Mouse (Mus musculus) midbrain, embryonic 11.5 days (tissue): Measurements from ENCODE around the gene Scml4. TPM values are rescaled to one million over a fixed set of nuclear protein-coding genes. Genes with fewer than 3 reads are reported as not detected.
A peak's percentile ranks its signal among the peaks of the same experiment; 100 is the strongest.

Experiments used
- ATAC-seq: fragments of 200-750 bp; cut with Nextera tagmentation; 2 replicates; pipeline ENCODE4 v1.8.0; 2017; ENCODE audit warnings: moderate TSS enrichment, moderate library complexity; ENCODE audit not compliant: low FRiP score
- DNase-seq: peaks from one replicate; pipeline ENCODE4 v3.0.0; 2015; ENCODE audit warnings: low spot score; ENCODE audit errors: missing footprints
- H3K27ac ChIP-seq: fragments of 300-500 bp; sonication (generic); 2 replicates; pipeline ENCODE4 v1.5.1; 2014; ENCODE audit warnings: low read depth, low read length
- H3K27me3 ChIP-seq: fragments of 300-500 bp; sonication (generic); 2 replicates; pipeline ENCODE4 v1.6.1; 2014; ENCODE audit warnings: mild to moderate bottlenecking, low read length, moderate library complexity, mixed read lengths; ENCODE audit not compliant: control insufficient read depth, insufficient read depth
- H3K36me3 ChIP-seq: fragments of 300-500 bp; sonication (generic); 2 replicates; pipeline ENCODE4 v1.6.1; 2014; ENCODE audit warnings: mild to moderate bottlenecking, low read length, moderate library complexity, mixed read lengths; ENCODE audit not compliant: control insufficient read depth, insufficient read depth
- H3K4me1 ChIP-seq: fragments of 300-500 bp; sonication (generic); 2 replicates; pipeline ENCODE4 v1.6.1; 2014; ENCODE audit warnings: low read length; ENCODE audit not compliant: control insufficient read depth, insufficient read depth
- H3K4me2 ChIP-seq: fragments of 300-500 bp; sonication (generic); 2 replicates; pipeline ENCODE4 v1.6.1; 2014; ENCODE audit warnings: mild to moderate bottlenecking, moderate library complexity
- H3K4me3 ChIP-seq: fragments of 300-500 bp; sonication (generic); 2 replicates; pipeline ENCODE4 v1.5.1; 2014; ENCODE audit warnings: low read depth, low read length
- H3K9ac ChIP-seq: fragments of 300-500 bp; sonication (generic); 2 replicates; pipeline ENCODE4 v1.6.1; 2014; ENCODE audit warnings: low read length
- H3K9me3 ChIP-seq: fragments of 300-500 bp; sonication (generic); 2 replicates; pipeline ENCODE4 v1.6.1; 2016; ENCODE audit warnings: low read length; ENCODE audit not compliant: control insufficient read depth
- WGBS: fragments of 180-500 bp; shearing (Covaris S2); extraction: QIAGEN DNeasy Blood & Tissue Kit; methylation state at CpG from one replicate; pipeline ENCODE4 v1.1.7; 2014; 5-methylcytosine and 5-hydroxymethylcytosine counted together
- polyA plus RNA-seq: library from polyadenylated mRNA; unstranded; fragments of >200 nt; fragmentation: Nextera tagmentation; extraction: Ambion mirVana; gene quantifications from 2 replicates; pipeline ENCODE4 v1.2.1, GENCODE M21; 2014

Scml4 gene
- polyA plus RNA-seq, 1 experiment from 2014 or later = 1.1 TPM

- Histone ChIP-seq H3K9ac (no peak overlapping the region), H3K27me3 (no peaks in the 10 kb centered on the region), H3K36me3 (no peaks in the 10 kb centered on the region), H3K27ac (no peak overlapping the region), H3K4me3 (no peak overlapping the region), H3K4me2 (no peak overlapping the region), H3K4me1 (no peaks in the 10 kb centered on the region), H3K9me3 (no peaks in the 10 kb centered on the region)
- DNase-seq = no peak
- ATAC-seq = no peak
- WGBS = 82% methylated on average over 6 of the region's 6 CpGs
These were observed 9.3 kb downstream of the Scml4 start for GRCm38 (mm10) chr10:42869467-42869866.

- Histone ChIP-seq H3K4me3 (no peak overlapping the region), H3K9ac (no peak overlapping the region), H3K27me3 (no peaks in the 10 kb centered on the region), H3K4me1 (no peaks in the 10 kb centered on the region), H3K9me3 (no peaks in the 10 kb centered on the region), H3K4me2 (no peak overlapping the region), H3K36me3 (no peaks in the 10 kb centered on the region), H3K27ac (no peak overlapping the region)
- 83% methylated on average over 15 of the region's 15 CpGs for WGBS
- DNase-seq = peak; percentile 59
- no peak for ATAC-seq
These were observed 12.3 kb downstream of the Scml4 start for GRCm38 (mm10) chr10:42872269-42873010.

GRCm38 (mm10) chr10:42873077-42873595, 13.0 kb downstream of the Scml4 start:
- Histone ChIP-seq H3K4me3 (no peak overlapping the region), H3K36me3 (no peaks in the 10 kb centered on the region), H3K4me2 (no peak overlapping the region), H3K4me1 (no peaks in the 10 kb centered on the region), H3K9ac (no peak overlapping the region), H3K27me3 (no peaks in the 10 kb centered on the region), H3K9me3 (no peaks in the 10 kb centered on the region), H3K27ac (no peak overlapping the region)
- peak; percentile 10 for DNase-seq
- ATAC-seq = no peak
- 91% methylated on average over 7 of the region's 7 CpGs for WGBS

GRCm38 (mm10) chr10:42876172-42876571, 16.0 kb downstream of the Scml4 start:
- Histone ChIP-seq H3K27ac (no peak overlapping the region), H3K4me1 (no peaks in the 10 kb centered on the region; the same call in 1 of the 2 replicates), H3K9me3 (no peaks in the 10 kb centered on the region), H3K9ac (no peak overlapping the region), H3K27me3 (no peaks in the 10 kb centered on the region), H3K4me2 (no peak overlapping the region), H3K36me3 (no peaks in the 10 kb centered on the region), H3K4me3 (no peak overlapping the region)
- DNase-seq (no peak), ATAC-seq (no peak)
- WGBS = 74% methylated on average over 5 of the region's 5 CpGs

GRCm38 (mm10) chr10:42879269-42879681, 19.1 kb downstream of the Scml4 start:
- Histone ChIP-seq H3K27ac (no peak overlapping the region), H3K4me3 (no peak overlapping the region), H3K4me1 (no peaks in the 10 kb centered on the region; the same call in 1 of the 2 replicates), H3K27me3 (no peaks in the 10 kb centered on the region), H3K36me3 (no peaks in the 10 kb centered on the region), H3K9ac (no peak overlapping the region), H3K4me2 (no peak overlapping the region), H3K9me3 (no peaks in the 10 kb centered on the region)
- ATAC-seq (no peak), DNase-seq (peak; percentile 72)
- WGBS = 78% methylated on average over 5 of the region's 5 CpGs

GRCm38 (mm10) chr10:42879682-42880081, 19.5 kb downstream of the Scml4 start:
- peak; percentile 10 for DNase-seq
- no peak overlapping the region for H3K4me3 ChIP-seq
- H3K27ac ChIP-seq = no peak overlapping the region
- no peaks in the 10 kb centered on the region for H3K9me3 ChIP-seq
- no peak overlapping the region for H3K9ac ChIP-seq
- 81% methylated on average over 5 of the region's 5 CpGs for WGBS
- H3K4me2 ChIP-seq = no peak overlapping the region
- no peaks in the 10 kb centered on the region for H3K27me3 ChIP-seq
- no peaks in the 10 kb centered on the region for H3K36me3 ChIP-seq
- ATAC-seq = no peak
- H3K4me1 ChIP-seq = no peaks in the 10 kb centered on the region; the same call in 1 of the 2 replicates

- no peaks in the 10 kb centered on the region for H3K36me3 ChIP-seq
- WGBS = 12% methylated on average over 6 of the region's 6 CpGs
- no peaks in the 10 kb centered on the region for H3K9me3 ChIP-seq
- no peak overlapping the region for H3K27ac ChIP-seq
- H3K9ac ChIP-seq = no peak overlapping the region
- H3K27me3 ChIP-seq = no peaks in the 10 kb centered on the region
- no peak for DNase-seq
- ATAC-seq = no peak
- no peak overlapping the region for H3K4me3 ChIP-seq
- peaks cover 4% of the 10 kb centered on the region; the same call in 1 of the 2 replicates for H3K4me1 ChIP-seq
- H3K4me2 ChIP-seq = no peak overlapping the region
These were observed 26.9 kb downstream of the Scml4 start for GRCm38 (mm10) chr10:42887040-42887439.

GRCm38 (mm10) chr10:42888241-42888640, 28.1 kb downstream of the Scml4 start:
- DNase-seq (peak; percentile 28), ATAC-seq (no peak)
- no peaks in the 10 kb centered on the region for H3K9me3 ChIP-seq
- H3K27me3 ChIP-seq = no peaks in the 10 kb centered on the region
- 92% methylated on average over 5 of the region's 5 CpGs for WGBS
- H3K4me3 ChIP-seq = no peak overlapping the region
- no peak overlapping the region for H3K4me2 ChIP-seq
- H3K9ac ChIP-seq = no peak overlapping the region
- H3K4me1 ChIP-seq = peaks cover 4% of the 10 kb centered on the region; the same call in 1 of the 2 replicates
- H3K36me3 ChIP-seq = no peaks in the 10 kb centered on the region
- no peak overlapping the region for H3K27ac ChIP-seq

- Histone ChIP-seq H3K27ac (no peak overlapping the region), H3K36me3 (no peaks in the 10 kb centered on the region), H3K4me3 (no peak overlapping the region), H3K9ac (no peak overlapping the region), H3K4me1 (peaks cover 4% of the 10 kb centered on the region; the same call in 1 of the 2 replicates), H3K9me3 (no peaks in the 10 kb centered on the region), H3K27me3 (no peaks in the 10 kb centered on the region), H3K4me2 (no peak overlapping the region)
- DNase-seq (peak; percentile 39), ATAC-seq (no peak)
- WGBS = 72% methylated on average over 4 of the region's 4 CpGs
These were observed 30.2 kb downstream of the Scml4 start for GRCm38 (mm10) chr10:42890365-42890764.
